Mouse (Mus musculus) heart, embryonic 16.5 days (tissue): ENCODE results near the gene Cypt4. TPM values are rescaled to one million over a fixed set of nuclear protein-coding genes. Genes with fewer than 3 reads are reported as not detected.
"Not testable (repeated sequence)": the region's sequence is repeated elsewhere in the genome, so short reads cannot be mapped to it uniquely, and the experiment has no call there.

Experiments used
- ATAC-seq: fragments of 200-750 bp; cut with Nextera tagmentation; replicated peaks from 2 replicates; pipeline ENCODE4 v1.8.0; 2017; ENCODE audit warnings: moderate number of reproducible peaks; ENCODE audit not compliant: insufficient read depth, low FRiP score; ENCODE audit errors: extremely low read depth
- H3K27ac ChIP-seq: fragments of 300-500 bp; sonication (generic); 2 replicates; pipeline ENCODE4 v1.5.1; 2014; ENCODE audit warnings: mild to moderate bottlenecking, low read length, control low read depth, moderate library complexity
- H3K27me3 ChIP-seq: fragments of 300-500 bp; sonication (generic); 2 replicates; pipeline ENCODE4 v1.6.1; 2014; ENCODE audit warnings: low read length, mixed read lengths; ENCODE audit not compliant: control insufficient read depth, insufficient read depth
- H3K36me3 ChIP-seq: fragments of 300-500 bp; sonication (generic); 2 replicates; pipeline ENCODE4 v1.6.1; 2014; ENCODE audit not compliant: control insufficient read depth, insufficient read depth
- H3K4me1 ChIP-seq: fragments of 300-500 bp; sonication (generic); 2 replicates; pipeline ENCODE4 v1.6.1; 2014; ENCODE audit warnings: low read length, mixed read lengths; ENCODE audit not compliant: control insufficient read depth, insufficient read depth
- H3K4me2 ChIP-seq: fragments of 300-500 bp; sonication (generic); 2 replicates; pipeline ENCODE4 v1.6.1; 2014; ENCODE audit warnings: low read depth, mild to moderate bottlenecking, control low read depth, low read length
- H3K4me3 ChIP-seq: fragments of 300-500 bp; sonication (generic); 2 replicates; pipeline ENCODE4 v1.5.1; 2014; ENCODE audit warnings: mild to moderate bottlenecking, control low read depth, low read length
- H3K9ac ChIP-seq: fragments of 300-500 bp; sonication (generic); 2 replicates; pipeline ENCODE4 v1.6.1; 2014; ENCODE audit warnings: low read length, control low read depth
- H3K9me3 ChIP-seq: fragments of 300-500 bp; sonication (generic); replicated peaks from 2 replicates; pipeline ENCODE4 v1.6.1; 2016; ENCODE audit warnings: low read length; ENCODE audit not compliant: control insufficient read depth
- WGBS: fragments of 180-500 bp; shearing (Covaris S2); extraction: QIAGEN DNeasy Blood & Tissue Kit; methylation state at CpG from one replicate; pipeline ENCODE4 v1.1.7; 2014; 5-methylcytosine and 5-hydroxymethylcytosine counted together
- polyA plus RNA-seq: library from polyadenylated mRNA; unstranded; fragments of >200 nt; fragmentation: Nextera tagmentation; extraction: Ambion mirVana; gene quantifications from 2 replicates; pipeline ENCODE4 v1.2.1, GENCODE M21; 2015

Gene Cypt4
- not detected in 2 replicates for polyA plus RNA-seq

DNA sequence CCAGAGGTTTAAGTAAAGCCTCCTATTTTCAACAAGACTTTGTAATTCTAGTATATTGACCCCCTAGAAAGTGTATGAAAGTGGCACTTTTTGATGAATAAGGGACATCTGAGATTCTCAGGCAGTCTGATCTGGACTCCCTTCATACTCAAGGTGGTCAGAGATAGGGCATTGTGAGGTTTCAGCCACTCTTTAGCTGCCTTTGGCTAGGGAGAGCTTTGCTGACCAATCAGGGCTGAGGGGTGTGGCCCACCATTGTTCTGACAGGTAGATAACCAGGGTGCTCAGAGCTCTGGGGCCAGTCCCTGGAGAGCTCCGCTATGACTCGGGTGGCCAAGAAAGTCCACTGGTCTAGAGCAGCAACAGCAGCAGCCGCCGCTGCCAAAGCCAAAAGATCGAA, at the start of gene Cypt4:
Cypt4 (plus strand) TSS at position 301 of the 400 bp plus-strand sequence.
- WGBS, result 89% methylated on average over 5 of the region's 5 CpGs

DNA sequence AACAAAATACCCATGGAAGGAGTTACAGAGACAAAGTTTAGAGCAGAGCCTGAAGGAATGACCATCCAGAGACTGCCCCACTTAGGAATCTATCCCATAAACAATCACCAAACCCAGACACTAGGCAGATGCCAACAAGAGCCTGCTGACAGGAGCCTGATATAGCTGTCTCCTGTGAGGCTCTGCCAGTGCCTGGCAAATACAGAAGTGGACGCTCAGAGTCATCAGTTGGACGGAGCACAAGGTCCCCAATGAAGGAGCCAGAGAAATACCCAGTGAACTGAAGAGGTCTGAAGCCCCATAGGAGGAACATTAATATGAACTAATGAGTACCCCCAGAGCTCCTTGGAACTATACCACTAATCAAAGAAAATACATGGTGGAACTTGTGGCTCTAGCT, 12.3 kb downstream of the Cypt4 start:
- H3K27ac ChIP-seq, ATAC-seq, H3K4me3 ChIP-seq, H3K9me3 ChIP-seq, H3K9ac ChIP-seq, H3K4me1 ChIP-seq, H3K27me3 ChIP-seq, H3K36me3 ChIP-seq, H3K4me2 ChIP-seq: not testable (repeated sequence)
- 35% methylated on average over 2 of the region's 2 CpGs for WGBS

More for the DNA sequence above, at the start of gene Cypt4:
- Histone ChIP-seq H3K4me1 (no peaks in the 10 kb centered on the region), H3K4me2 (no peak within 1 kb of the TSS), H3K27me3 (no peaks in the 10 kb centered on the region), H3K9ac (no peak within 1 kb of the TSS), H3K9me3 (no peaks in the 10 kb centered on the region), H3K27ac (no peak within 1 kb of the TSS), H3K4me3 (no peak within 1 kb of the TSS), H3K36me3 (no peaks in the 10 kb centered on the region)
- ATAC-seq, result no peak

Other genes starting within 250 kb of the Cypt4 start
- 4.7 and 5.0 TPM in 2 replicates for gene Dpy19l1, start 122.1 kb upstream of the Cypt4 start, polyA plus RNA-seq
- gene Dpy19l2, start 71.1 kb downstream of the Cypt4 start, polyA plus RNA-seq, result 0.04 and 0.16 TPM in 2 replicates
- gene Tbx20, start 149.1 kb downstream of the Cypt4 start, polyA plus RNA-seq, result 67.6 and 68.9 TPM in 2 replicates